Mouse (Mus musculus): Measurements from ENCODE around the gene Vgll4. TPM values are rescaled to one million over a fixed set of nuclear protein-coding genes. Genes with fewer than 3 reads are reported as not detected.

Gene Vgll4
- polyA plus RNA-seq, 1 experiment, result 44.8 TPM

GRCm38 (mm10) chr6:114906209-114906608, 63.6 kb downstream of the Vgll4 start:
- no peak overlapping the region for H3K4me3 ChIP-seq (ENCODE audit: insufficient read depth, low read length)
- no peak for TF ChIP-seq CTCF (IDR thresholded peaks at IDR 0.05; ENCODE audit: extremely low read depth, insufficient read depth, low read length)
- no peak for TF ChIP-seq POLR2A (IDR thresholded peaks at IDR 0.05; ENCODE audit: extremely low read depth, insufficient read depth, low read length)
- peaks cover 12% of the 10 kb centered on the region for H3K4me1 ChIP-seq (ENCODE audit: control insufficient read depth, insufficient read depth, low read length)
- no peak overlapping the region for H3K27ac ChIP-seq (ENCODE audit: insufficient read depth, low read length)

- Histone ChIP-seq H3K4me3 (ENCODE audit: insufficient read depth, low read length) (no peak overlapping the region), H3K4me1 (ENCODE audit: control insufficient read depth, insufficient read depth, low read length) (peaks cover 12% of the 10 kb centered on the region), H3K27ac (ENCODE audit: insufficient read depth, low read length) (no peak overlapping the region)
- TF ChIP-seq CTCF (IDR thresholded peaks at IDR 0.05; ENCODE audit: extremely low read depth, insufficient read depth, low read length) (no peak), POLR2A (IDR thresholded peaks at IDR 0.05; ENCODE audit: extremely low read depth, insufficient read depth, low read length) (no peak)
Measured at GRCm38 (mm10) chr6:114905253-114906028, 64.4 kb downstream of the Vgll4 start.

GRCm38 (mm10) chr6:114904818-114905217, 65.0 kb downstream of the Vgll4 start:
- peaks cover 14% of the 10 kb centered on the region for H3K4me1 ChIP-seq (ENCODE audit: control insufficient read depth, insufficient read depth, low read length)
- H3K27ac ChIP-seq (ENCODE audit: insufficient read depth, low read length), result no peak overlapping the region
- no peak overlapping the region for H3K4me3 ChIP-seq (ENCODE audit: insufficient read depth, low read length)
- TF ChIP-seq CTCF (IDR thresholded peaks at IDR 0.05; ENCODE audit: extremely low read depth, insufficient read depth, low read length) (no peak), POLR2A (IDR thresholded peaks at IDR 0.05; ENCODE audit: extremely low read depth, insufficient read depth, low read length) (no peak)

DNA sequence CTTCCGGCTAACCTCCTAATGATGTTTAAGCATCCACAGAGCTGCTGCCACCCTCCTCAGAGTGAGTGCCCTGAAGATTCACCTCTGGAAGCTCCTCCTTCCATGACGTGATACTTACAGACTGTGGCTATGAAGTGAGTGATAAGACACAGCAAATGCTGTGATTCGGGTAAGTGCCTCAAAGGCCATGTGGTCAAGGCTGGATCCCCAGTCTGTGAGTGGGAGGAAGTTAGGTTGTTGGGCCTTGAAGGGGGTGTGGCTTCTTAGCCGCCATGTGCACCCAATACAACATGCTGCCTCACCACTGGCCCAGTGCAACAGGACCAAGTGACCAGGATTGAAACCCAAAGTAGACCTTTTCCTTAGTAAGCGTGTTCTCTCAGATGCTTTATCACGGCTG, 65.6 kb downstream of the Vgll4 start:
- Histone ChIP-seq H3K4me3 (ENCODE audit: insufficient read depth, low read length) (no peak overlapping the region), H3K27ac (ENCODE audit: insufficient read depth, low read length) (no peak overlapping the region), H3K4me1 (ENCODE audit: control insufficient read depth, insufficient read depth, low read length) (peaks cover 14% of the 10 kb centered on the region)
- TF ChIP-seq POLR2A (IDR thresholded peaks at IDR 0.05; ENCODE audit: extremely low read depth, insufficient read depth, low read length) (no peak), CTCF (IDR thresholded peaks at IDR 0.05; ENCODE audit: extremely low read depth, insufficient read depth, low read length) (no peak)

- Histone ChIP-seq H3K4me3 (ENCODE audit: insufficient read depth, low read length) (no peak overlapping the region), H3K27ac (ENCODE audit: insufficient read depth, low read length) (no peak overlapping the region), H3K4me1 (ENCODE audit: control insufficient read depth, insufficient read depth, low read length) (peaks cover 14% of the 10 kb centered on the region)
- TF ChIP-seq POLR2A (IDR thresholded peaks at IDR 0.05; ENCODE audit: extremely low read depth, insufficient read depth, low read length) (no peak), CTCF (IDR thresholded peaks at IDR 0.05; ENCODE audit: extremely low read depth, insufficient read depth, low read length) (no peak)
Measured at GRCm38 (mm10) chr6:114901921-114902320, 67.9 kb downstream of the Vgll4 start.

GRCm38 (mm10) chr6:114901321-114901824, 68.4 kb downstream of the Vgll4 start:
- Histone ChIP-seq H3K4me1 (ENCODE audit: control insufficient read depth, insufficient read depth, low read length) (peaks cover 14% of the 10 kb centered on the region), H3K27ac (ENCODE audit: insufficient read depth, low read length) (no peak overlapping the region; the same call in 1 of the 2 replicates)
- no peak for TF ChIP-seq POLR2A (IDR thresholded peaks at IDR 0.05; ENCODE audit: extremely low read depth, insufficient read depth, low read length)
- TF ChIP-seq CTCF (IDR thresholded peaks at IDR 0.05; ENCODE audit: extremely low read depth, insufficient read depth, low read length), result no peak

GRCm38 (mm10) chr6:114900194-114900593, 69.6 kb downstream of the Vgll4 start:
- TF ChIP-seq CTCF (IDR thresholded peaks at IDR 0.05; ENCODE audit: extremely low read depth, insufficient read depth, low read length) (no peak), POLR2A (IDR thresholded peaks at IDR 0.05; ENCODE audit: extremely low read depth, insufficient read depth, low read length) (no peak)
- peaks cover 14% of the 10 kb centered on the region for H3K4me1 ChIP-seq (ENCODE audit: control insufficient read depth, insufficient read depth, low read length)
- no peak overlapping the region for H3K4me3 ChIP-seq (ENCODE audit: insufficient read depth, low read length)
- H3K27ac ChIP-seq (ENCODE audit: insufficient read depth, low read length), result no peak overlapping the region

More at GRCm38 (mm10) chr6:114901321-114901824, 68.4 kb downstream of the Vgll4 start:
- no peak overlapping the region for H3K4me3 ChIP-seq (ENCODE audit: insufficient read depth, low read length)

DNA sequence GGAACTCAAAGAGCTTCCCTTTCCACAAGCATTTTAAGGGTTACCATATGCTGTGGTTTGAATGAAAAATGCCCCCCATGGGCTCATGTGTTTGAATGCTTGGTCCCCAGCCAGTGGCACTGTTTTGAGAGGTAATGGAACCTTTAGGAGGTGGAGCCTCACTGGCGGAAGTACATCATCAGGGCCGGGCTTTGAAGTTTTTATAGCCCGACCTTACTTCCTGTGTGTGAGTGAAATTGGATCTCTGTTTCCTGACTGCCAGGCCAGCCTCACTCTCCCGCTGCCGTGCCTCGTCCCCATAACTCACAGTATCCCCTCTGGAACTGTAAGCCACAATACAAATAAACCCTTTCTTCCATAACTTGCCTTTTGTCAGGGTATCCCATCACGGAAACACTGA, 70.1 kb downstream of the Vgll4 start:
- Histone ChIP-seq H3K4me1 (ENCODE audit: control insufficient read depth, insufficient read depth, low read length) (peaks cover 12% of the 10 kb centered on the region), H3K27ac (ENCODE audit: insufficient read depth, low read length) (no peak overlapping the region), H3K4me3 (ENCODE audit: insufficient read depth, low read length) (no peak overlapping the region)
- no peak for TF ChIP-seq POLR2A (IDR thresholded peaks at IDR 0.05; ENCODE audit: extremely low read depth, insufficient read depth, low read length)
- no peak for TF ChIP-seq CTCF (IDR thresholded peaks at IDR 0.05; ENCODE audit: extremely low read depth, insufficient read depth, low read length)

DNA sequence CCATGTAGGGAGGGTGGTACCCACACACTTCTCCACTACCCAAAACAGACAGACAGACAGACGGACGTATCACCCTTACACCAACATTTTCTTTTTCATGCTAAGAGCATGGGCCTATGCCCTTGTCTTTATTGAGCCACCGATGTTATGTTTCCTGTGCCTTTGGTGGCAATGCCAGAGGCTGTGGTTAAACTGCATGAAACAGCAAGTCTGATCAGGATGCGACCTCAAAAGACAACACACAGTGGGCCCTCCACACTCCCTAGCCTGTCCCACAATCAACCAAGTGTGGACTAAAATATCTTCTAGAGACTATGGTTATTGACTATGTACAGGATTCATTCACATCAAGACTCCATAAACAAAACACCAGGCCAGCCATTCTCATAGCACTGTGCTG, 70.8 kb downstream of the Vgll4 start:
- Histone ChIP-seq H3K4me3 (ENCODE audit: insufficient read depth, low read length) (no peak overlapping the region), H3K4me1 (ENCODE audit: control insufficient read depth, insufficient read depth, low read length) (peaks cover 11% of the 10 kb centered on the region), H3K27ac (ENCODE audit: insufficient read depth, low read length) (no peak overlapping the region)
- no peak for TF ChIP-seq CTCF (IDR thresholded peaks at IDR 0.05; ENCODE audit: extremely low read depth, insufficient read depth, low read length)
- no peak for TF ChIP-seq POLR2A (IDR thresholded peaks at IDR 0.05; ENCODE audit: extremely low read depth, insufficient read depth, low read length)

DNA sequence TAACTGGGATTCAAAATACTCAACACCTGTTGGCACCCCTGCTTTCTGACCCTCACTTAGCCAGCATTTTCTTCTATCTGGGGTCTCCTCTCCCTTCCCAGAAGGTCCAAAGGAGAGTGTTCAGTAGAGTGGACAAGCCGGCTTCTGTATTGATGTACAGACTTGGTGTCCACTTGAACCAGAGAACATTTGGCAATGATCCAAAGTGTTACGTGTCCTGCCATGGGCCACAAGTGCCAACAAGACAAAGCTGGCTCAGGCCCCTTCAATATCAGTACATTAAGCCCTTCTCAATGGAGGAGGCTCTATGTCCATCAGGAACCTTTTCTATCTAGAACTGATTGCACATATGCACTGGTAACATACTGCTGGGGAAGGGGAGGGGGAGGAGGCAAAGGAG, 73.5 kb downstream of the Vgll4 start:
- TF ChIP-seq POLR2A (IDR thresholded peaks at IDR 0.05; ENCODE audit: extremely low read depth, insufficient read depth, low read length), result no peak
- no peak for TF ChIP-seq CTCF (IDR thresholded peaks at IDR 0.05; ENCODE audit: extremely low read depth, insufficient read depth, low read length)
- Histone ChIP-seq H3K4me3 (ENCODE audit: insufficient read depth, low read length) (no peak overlapping the region), H3K4me1 (ENCODE audit: control insufficient read depth, insufficient read depth, low read length) (peaks cover 22% of the 10 kb centered on the region), H3K27ac (ENCODE audit: insufficient read depth, low read length) (no peak overlapping the region)

Measured in cortical plate, adult 2 months (tissue).